Mouse (Mus musculus): ENCODE data around the gene Tspear. TPM values are rescaled to one million over a fixed set of nuclear protein-coding genes. Genes with fewer than 3 reads are reported as not detected.

Tspear gene
- total RNA-seq (2023) = not detected in 2 replicates

DNA sequence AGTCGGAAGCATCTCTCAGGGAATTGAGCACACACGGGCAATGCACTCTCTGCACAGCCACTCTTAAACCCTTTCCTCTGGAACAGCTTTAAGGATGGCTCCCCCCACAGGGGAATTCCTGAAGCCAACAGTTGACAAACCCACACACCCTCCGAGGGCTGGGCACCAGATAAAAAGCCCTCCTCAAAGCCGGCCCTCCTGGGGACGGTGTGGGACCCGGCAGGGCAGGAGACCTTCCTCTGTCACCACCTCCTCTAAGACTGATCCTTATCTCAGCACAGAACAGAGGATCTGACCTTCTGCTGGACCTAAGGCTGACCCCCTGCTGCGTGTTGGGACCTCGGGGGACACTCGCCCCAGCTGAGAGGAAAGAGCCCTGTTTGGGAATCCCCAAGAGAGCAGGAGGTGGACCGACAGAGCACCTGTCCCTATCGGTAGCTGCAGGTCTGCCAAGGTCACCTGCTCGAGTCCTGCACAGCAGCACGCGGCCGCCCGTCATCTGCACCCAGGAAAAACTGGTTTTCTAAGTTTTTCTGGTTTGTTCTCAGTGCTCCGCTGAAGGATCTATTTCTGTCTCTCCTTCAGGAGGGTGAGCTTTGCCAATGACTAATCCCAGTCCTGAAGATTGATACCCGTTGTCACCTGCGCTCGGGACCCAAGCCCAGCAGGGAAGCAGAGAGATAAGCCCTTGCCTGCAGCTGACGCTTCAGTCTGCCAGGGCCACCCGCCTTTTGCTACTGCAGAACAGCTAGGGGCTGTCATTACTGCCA is at the start of gene Tspear:
Gene Tspear (plus strand): TSS at position 675 of the 770 bp plus-strand sequence.

DNA sequence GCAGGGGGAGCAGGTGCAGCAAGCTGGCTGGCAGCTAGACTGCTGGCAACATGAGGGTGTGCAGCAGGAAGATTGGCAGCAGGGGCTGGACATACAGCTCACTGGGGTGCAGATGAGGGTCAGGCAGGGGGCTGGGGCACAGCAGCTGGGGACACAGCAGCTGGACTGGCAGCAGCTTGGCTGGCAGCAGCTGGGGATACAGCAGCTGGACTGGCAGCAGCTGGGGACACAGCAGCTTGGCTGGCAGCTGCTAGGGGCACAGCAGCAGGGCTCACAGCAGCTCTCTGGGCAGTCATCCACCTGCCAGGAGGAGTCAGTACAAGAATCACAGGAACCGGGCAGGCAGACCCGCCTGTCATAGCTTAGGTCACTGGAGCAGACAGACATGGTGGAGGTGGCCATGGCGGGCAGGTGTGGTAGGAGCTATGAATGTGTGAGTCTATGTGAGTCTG is 4.0 kb downstream of the Tspear start, which contains the start of gene Gm19402:
Gene Gm19402 (minus strand): TSS at position 402 of the 452 bp plus-strand sequence.

DNA sequence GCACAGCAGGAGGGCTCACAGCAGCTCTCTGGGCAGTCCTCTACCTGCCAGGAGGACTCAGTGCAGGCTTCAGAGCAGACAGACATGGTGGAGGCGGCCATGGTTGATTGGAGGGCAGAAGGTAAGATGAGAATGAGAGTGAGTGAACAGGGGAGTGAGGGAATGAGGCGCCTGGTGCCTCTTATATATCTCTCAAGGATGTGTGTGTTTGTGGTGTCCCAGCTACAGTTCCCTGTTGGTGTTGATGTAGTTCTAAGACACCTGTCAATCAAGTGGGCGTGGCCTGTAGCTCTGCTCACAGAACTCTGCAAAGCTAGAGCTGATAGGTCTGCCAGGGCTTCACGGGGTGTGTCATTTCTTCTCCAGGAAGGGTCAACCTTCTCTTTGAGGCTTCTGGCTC is 10.8 kb downstream of the Tspear start, which contains the start of gene Gm9508:
Gene Gm9508 (minus strand): TSS at position 101 of the 400 bp plus-strand sequence.

DNA sequence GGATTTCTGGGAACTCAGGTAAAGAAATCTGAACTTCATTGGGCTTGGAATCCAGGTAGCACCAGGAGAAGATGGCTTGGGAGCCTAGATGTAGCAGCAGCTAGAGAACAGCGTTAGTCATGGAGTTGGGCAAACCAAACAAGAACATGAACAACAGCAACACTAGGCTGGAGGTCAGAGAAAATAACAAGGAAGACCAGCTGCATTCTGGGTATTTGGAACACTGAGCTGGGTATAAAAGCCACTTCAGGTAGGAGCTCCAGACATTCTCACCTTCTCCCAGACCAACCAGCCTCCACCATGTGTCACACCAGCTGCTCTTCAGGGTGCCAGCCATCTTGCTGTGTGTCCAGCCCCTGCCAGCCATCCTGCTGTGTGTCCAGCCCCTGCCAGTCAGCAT is 20.0 kb downstream of the Tspear start, which contains the start of gene Gm10272:
Gene Gm10272 (plus strand): TSS at position 301 of the 400 bp plus-strand sequence.

DNA sequence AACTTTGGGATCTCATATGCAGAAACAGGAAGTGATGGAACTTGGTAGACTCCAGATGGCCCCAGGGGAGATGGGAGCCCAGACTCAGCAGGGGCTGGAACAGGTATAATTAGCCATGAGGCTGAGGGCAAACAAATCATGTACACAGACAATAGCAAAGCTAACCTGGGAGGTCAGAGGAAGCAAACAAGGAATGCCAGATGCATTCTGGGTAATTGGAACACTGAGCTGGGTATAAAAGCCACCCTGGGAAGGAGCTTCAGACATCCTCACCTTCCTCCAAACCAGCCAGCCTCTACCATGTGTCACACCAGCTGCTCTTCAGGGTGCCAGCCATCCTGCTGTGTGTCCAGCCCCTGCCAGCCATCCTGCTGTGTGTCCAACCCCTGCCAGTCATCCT is 24.8 kb downstream of the Tspear start, which contains the start of gene Gm10024:
Gene Gm10024 (plus strand): TSS at position 301 of the 400 bp plus-strand sequence.

DNA sequence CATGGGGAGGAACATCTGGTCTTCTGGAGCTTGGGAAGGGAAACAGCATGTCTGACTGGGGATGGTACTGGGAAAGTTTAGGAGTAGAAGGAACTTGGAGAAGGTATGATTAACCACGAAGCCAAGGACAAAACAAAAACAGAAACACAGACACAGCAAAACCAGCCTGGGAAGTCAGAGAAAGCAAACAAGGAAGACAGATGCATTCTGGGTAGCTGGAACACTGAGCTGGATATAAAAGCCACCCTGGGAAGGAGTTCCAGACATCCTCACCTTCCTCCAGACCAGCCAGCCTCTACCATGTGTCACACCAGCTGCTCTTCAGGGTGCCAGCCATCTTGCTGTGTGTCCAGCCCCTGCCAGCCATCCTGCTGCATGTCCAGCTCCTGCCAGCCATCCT is 29.1 kb downstream of the Tspear start, which contains the start of gene Gm10142:
Gene Gm10142 (plus strand): TSS at position 301 of the 400 bp plus-strand sequence.

DNA sequence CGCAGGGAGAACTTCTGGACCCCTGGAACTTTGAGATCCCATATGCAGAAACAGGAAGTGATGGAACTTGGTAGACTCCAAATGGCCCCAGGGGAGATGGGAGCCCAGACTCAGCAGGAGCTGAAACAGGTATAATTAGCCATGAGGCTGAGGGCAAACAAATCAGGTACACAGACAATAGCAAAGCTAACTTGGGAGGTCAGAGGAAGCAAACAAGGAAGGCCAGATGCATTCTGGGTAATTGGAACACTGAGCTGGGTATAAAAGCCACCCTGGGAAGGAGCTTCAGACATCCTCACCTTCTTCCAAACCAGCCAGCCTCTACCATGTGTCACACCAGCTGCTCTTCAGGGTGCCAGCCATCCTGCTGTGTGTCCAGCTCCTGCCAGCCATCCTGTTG is 33.9 kb downstream of the Tspear start, which contains the start of gene Krtap12-1:
Gene Krtap12-1 (plus strand): TSS at position 301 of the 400 bp plus-strand sequence.

DNA sequence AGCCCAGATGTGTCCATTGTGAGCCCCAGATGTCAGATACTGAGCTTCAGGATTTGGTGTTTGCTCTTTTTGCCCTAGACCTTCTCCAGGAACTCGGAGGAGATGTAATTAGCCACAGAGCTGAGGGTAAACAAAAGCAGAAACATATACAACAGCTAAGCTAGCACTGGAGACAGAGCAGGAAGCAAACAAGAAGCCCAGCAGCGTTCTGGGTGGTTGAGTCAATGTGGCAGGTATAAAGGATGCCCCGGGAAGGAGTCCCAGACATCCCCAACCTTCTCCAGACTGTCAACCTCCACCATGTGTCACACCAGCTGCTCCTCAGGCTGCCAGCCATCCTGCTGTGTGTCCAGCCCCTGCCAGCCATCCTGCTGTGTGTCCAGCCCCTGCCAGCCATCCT is 39.8 kb downstream of the Tspear start, which contains the start of gene Gm10100:
Gene Gm10100 (plus strand): TSS at position 301 of the 400 bp plus-strand sequence.

DNA sequence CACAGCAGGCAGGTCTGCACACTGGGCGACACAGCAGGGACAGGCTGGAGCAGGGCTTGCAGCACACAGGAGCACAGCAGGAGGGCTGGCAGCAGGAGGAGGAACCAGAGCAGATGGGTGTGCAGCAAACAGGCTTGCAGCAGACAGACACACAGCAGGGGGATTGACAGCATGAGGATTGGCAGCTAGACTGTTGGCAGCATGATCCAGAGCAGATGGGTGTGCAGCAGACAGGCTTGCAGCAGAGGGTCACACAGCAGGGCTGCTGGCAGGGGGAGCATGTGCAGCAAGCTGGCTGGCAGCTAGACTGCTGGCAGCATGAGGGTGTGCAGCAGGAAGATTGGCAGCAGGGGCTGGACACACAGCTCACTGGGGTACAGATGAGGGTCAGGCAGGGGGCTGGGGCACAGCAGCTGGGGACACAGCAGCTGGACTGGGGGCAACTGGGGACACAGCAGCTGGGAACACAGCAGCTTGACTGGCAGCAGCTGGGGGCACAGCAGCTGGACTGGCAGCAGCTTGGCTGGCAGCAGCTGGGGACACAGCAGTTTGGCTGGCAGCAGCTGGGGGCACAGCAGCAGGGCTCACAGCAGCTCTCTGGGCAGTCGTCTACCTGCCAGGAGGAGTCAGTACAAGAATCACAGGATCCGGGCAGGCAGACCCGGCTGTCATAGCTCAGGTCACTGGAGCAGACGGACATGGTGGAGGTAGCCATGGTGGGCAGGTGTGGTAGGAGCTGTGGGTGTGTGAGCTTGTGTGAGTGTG is 55.7 kb downstream of the Tspear start, which contains the start of gene Gm18596:
Gene Gm18596 (minus strand): TSS at position 715 of the 765 bp plus-strand sequence.

DNA sequence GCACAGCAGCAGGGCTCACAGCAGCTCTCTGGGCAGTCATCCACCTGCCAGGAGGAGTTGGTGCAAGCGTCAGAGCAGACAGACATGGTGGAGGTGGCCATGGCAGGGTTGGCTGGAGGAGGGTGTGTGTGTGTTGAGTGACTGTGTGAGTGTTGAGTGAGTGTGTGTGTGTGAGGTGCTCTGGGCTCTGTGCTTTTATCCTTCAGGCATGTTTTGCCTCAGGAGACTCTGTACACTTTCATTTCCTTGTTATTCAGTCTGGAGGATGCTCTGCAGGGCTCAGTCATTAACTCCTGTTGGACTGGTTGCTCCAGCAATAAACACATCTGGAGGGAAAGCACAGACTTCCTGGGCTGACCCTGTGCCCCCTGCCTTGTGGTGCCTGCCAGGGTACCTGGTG is 64.9 kb downstream of the Tspear start, which contains the start of gene Gm9736:
Gene Gm9736 (minus strand): TSS at position 101 of the 400 bp plus-strand sequence.

DNA sequence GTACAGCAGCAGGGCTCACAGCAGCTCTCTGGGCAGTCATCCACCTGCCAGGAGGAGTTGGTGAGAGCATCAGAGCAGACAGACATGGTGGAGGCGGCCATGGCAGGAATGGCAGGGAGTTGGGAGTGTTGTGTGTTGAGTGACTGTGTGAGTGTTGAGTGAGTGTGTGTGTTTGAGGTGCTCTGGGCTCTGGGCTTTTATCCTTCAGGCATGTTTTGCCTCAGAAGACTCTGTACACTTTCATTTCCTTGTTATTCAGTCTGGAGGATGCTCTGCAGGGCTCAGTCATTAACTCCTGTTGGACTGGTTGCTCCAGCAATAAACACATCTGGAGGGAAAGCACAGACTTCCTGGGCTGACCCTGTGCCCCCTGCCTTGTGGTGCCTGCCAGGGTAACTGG is 73.2 kb downstream of the Tspear start, which contains the start of gene Gm3233:
Gene Gm3233 (minus strand): TSS at position 101 of the 400 bp plus-strand sequence.

DNA sequence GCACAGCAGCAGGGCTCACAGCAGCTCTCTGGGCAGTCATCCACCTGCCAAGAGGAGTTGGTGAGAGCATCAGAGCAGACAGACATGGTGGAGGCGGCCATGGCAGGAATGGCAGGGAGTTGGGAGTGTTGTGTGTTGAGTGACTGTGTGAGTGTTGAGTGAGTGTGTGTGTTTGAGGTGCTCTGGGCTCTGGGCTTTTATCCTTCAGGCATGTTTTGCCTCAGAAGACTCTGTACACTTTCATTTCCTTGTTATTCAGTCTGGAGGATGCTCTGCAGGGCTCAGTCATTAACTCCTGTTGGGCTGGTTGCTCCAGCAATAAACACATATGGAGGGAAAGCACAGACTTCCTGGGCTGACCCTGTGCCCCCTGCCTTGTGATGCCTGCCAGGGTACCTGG is 84.9 kb downstream of the Tspear start, which contains the start of gene Gm3238:
Gene Gm3238 (minus strand): TSS at position 101 of the 400 bp plus-strand sequence.

DNA sequence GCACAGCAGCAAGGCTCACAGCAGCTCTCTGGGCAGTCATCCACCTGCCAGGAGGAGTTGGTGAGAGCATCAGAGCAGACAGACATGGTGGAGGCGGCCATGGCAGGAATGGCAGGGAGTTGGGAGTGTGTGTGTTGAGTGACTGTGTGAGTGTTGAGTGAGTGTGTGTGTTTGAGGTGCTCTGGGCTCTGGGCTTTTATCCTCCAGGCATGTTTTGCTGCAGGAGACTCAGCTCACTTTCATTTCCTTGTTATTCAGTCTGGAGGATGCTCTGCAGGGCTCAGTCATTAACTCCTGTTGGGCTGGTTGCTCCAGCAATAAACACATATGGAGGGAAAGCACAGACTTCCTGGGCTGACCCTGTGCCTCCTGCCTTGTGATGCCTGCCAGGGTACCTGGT is 90.5 kb downstream of the Tspear start, which contains the start of gene Gm7138:
Gene Gm7138 (minus strand): TSS at position 101 of the 400 bp plus-strand sequence.

DNA sequence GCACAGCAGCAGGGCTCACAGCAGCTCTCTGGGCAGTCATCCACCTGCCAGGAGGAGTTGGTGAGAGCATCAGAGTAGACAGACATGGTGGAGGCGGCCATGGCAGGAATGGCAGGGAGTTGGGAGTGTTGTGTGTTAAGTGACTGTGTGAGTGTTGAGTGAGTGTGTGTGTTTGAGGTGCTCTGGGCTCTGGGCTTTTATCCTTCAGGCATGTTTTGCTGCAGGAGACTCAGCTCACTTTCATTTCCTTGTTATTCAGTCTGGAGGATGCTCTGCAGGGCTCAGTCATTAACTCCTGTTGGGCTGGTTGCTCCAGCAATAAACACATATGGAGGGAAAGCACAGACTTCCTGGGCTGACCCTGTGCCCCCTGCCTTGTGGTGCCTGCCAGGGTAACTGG is 96.1 kb downstream of the Tspear start, which contains the start of gene Gm3250:
Gene Gm3250 (minus strand): TSS at position 101 of the 400 bp plus-strand sequence.

DNA sequence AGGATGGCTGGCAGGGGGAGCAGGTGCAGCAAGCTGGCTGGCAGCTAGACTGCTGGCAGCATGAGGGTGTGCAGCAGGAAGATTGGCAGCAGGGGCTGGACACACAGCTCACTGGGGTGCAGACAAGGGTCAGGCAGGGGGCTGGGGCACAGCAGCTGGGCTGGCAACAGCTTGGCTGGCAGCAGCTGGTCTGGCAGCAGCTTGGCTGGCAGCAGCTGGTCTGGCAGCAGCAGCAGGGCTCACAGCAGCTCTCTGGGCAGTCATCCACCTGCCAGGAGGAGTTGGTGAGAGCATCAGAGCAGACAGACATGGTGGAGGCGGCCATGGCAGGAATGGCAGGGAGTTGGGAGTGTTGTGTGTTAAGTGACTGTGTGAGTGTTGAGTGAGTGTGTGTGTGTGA is 101.5 kb downstream of the Tspear start, which contains the start of gene Gm7137:
Gene Gm7137 (minus strand): TSS at position 325 of the 400 bp plus-strand sequence.

DNA sequence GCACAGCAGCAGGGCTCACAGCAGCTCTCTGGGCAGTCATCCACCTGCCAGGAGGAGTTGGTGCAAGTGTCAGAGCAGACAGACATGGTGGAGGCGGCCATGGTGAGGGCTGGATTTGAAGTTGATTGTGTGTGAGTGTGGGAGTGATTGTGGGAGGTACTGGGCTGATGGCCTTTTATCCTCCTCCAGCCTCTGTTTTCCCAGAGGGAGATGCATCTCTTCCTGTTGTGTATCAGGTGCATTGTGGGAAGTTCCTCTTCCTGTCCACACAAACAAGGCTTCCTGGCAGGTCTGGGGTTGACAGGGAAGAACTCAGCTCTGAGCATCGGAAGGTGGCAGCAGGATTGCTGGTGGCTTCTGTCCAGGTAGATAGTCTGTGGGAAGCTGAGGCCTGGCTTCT is 108.6 kb downstream of the Tspear start, which contains the start of gene Gm9639:
Gene Gm9639 (minus strand): TSS at position 101 of the 400 bp plus-strand sequence.

DNA sequence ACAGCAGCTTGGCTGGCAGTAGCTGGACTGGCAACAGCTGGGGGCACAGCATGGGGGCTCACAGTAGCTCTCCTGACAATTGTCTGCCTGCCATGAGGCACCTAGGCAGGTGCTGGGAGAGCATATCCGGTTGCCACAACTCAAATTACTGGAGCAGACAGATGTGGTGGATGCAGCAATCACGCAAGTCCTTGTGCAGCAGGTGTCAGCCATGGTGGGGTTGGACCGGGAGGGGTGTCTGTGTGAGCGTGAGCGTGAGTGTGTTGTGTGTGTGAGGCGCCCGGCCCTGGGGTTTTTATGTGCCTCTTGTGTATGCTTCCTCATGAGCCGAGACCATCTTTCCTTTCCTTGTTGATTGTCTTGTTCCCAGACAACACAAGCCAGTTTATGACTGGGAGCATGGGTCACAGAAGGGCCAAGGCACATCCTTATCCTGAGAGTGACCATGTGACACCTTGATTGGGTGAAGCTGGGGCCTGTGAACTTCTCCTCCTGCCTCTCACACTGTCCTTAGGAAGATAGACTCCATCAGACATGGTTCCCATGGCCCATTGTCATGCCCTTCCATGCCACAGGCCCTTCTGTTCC is 112.6 kb downstream of the Tspear start, which contains the start of gene Gm19668:
Gene Gm19668 (minus strand): TSS at position 213 of the 588 bp plus-strand sequence.

DNA sequence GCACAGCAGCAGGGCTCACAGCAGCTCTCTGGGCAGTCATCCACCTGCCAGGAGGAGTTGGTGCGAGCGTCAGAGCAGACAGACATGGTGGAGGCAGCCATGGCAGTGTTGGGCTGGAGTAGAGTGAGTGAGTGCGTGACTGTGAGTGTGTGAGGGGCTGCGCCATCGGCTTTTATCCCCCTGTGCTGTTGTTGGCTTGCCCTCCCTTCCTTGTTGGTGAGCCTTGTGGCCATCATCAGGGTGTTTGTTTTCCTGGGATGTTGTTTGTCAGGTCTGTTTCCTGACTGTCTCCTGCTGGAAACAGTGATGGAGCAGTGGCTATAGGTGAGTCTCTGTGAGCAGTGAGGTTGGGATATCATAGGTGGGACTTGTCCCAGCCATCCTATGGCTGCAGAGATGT is 125.4 kb downstream of the Tspear start, which contains the start of gene Gm9507:
Gene Gm9507 (minus strand): TSS at position 101 of the 400 bp plus-strand sequence.

DNA sequence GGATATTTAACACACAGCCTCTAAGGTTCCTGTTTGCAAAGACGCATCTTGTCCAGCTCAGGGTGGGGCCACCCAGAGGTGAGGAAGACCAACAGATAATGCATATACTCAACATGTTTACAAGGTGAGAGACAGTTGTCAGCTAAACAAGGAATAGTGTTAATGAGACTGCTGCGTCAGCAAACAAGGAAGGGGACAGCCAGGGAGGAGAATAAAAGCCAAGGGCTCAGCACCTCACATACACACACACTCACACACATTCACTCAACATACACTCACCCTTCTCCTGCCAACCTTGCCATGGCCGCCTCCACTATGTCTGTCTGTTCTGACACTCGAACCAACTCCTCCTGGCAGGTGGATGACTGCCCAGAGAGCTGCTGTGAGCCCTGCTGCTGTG is 128.0 kb downstream of the Tspear start, which contains the start of gene Gm2696:
Gene Gm2696 (plus strand): TSS at position 301 of the 400 bp plus-strand sequence.

DNA sequence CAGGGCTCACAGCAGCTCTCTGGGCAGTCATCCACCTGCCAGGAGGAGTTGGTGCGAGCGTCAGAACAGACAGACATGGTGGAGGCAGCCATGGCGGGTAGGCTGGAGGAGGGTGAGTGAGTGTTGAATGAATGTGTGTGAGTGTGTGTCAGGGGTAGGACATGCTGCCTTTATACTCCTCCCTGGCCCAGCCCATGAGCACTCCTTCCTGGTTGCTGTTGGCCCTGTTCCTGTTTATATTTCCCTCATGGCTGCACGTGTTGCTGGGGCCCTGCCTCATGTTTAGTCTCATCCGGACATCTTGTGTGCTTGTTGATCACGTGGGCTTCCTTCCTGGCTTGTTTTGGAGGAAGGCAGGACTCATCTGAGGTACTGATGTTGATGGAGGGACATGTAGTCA is 140.6 kb downstream of the Tspear start, which contains the start of gene Krtap10-4:
Gene Krtap10-4 (minus strand): TSS at position 145 of the 400 bp plus-strand sequence.

DNA sequence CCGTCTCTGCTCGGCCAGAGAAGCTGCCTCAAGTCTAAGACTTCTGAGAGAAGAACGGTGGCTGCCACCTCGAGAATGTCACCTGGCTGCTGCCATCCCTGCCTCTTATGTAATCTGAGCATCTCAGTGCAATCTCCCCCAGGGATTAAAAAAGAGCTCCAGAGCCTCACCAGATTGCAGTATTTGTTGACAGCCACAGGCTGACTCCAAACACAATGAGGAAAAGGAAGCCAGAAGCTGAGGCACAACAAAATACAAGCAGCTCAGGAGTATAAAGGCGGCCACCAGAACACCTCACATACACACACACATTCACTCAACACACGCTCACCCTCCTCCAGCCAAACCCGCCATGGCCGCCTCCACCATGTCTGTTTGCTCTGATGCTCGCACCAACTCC is 149.3 kb downstream of the Tspear start, which contains the start of gene Krtap10-10:
Gene Krtap10-10 (plus strand): TSS at position 301 of the 400 bp plus-strand sequence.

DNA sequence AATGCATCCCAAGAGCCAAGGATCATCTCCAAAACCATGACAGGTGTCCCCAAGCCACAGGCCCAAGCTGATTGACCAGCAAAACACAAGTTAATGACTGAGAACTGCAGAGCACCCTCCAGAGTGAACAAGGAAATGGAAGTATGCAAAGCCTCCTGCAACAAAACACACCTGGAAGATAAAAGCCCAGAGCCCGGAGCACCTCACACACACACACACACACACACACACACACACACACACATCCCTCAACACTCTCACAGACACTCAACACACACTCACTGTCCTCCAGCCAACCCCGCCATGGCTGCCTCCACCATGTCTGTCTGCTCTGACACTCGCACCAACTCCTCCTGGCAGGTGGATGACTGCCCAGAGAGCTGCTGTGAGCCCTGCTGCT is 160.1 kb downstream of the Tspear start, which contains the start of gene Gm36176:
Gene Gm36176 (plus strand): TSS at position 301 of the 400 bp plus-strand sequence.

Data from neutrophil, adult 65 days (primary cell).